Mouse (Mus musculus): ENCODE results near the gene Atp2c2. TPM values are rescaled to one million over a fixed set of nuclear protein-coding genes. Genes with fewer than 3 reads are reported as not detected.

Atp2c2 gene
- polyA plus RNA-seq (2016; fragmentation: Nextera tagmentation; extraction: Ambion mirVana), result 0.33 and 0.55 TPM in 2 replicates

DNA sequence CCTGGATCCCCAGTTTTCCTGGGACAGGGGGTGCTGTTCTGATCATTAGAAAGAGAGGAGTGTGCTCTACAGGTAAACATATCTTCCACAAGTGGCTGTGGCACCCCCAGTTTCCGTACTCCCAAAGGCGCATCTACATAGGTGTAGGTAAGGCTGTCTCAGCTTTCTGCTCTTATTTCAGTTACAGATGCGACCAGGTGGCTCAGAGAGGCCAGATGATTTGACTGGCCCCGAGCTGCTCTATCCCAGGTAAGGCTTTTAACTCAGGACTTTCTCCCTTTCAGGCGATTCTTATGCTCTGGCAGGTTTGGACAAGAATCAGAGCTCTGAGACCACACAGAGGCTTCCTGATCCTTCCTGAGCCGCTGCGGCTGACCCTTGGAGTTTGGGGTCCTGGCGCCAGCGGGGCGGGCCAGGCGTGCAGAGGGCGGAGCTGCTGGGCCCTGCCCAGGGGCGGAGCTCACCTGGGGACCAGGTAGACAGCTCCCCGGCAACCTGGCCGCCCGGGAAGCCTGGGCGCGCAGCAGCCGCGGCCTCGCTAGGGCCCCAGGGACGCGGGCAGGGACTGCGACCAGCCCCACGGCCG, at the start of gene Atp2c2:
Atp2c2 (plus strand) TSS at position 461 of the 586 bp plus-strand sequence.
- H3K27me3 ChIP-seq (replicated peaks), result peaks cover 42% of the 10 kb centered on the region
- H3K4me1 ChIP-seq, result peaks cover 3% of the 10 kb centered on the region; the same call in 1 of the 2 replicates
- no peak for ATAC-seq (ENCODE audit: low FRiP score, low read depth)
- 2% methylated on average over 26 of the region's 26 CpGs for WGBS
- peak within 1 kb of the TSS; percentile 18; the same call in 1 of the 2 replicates for H3K4me2 ChIP-seq (replicated peaks)
- H3K9ac ChIP-seq, result no peak within 1 kb of the TSS
- H3K36me3 ChIP-seq, result no peaks in the 10 kb centered on the region
- H3K4me3 ChIP-seq, result 0 out of 2 replicates have a peak within 1 kb of the TSS, but pooled peaks have one; percentile 11
- H3K9me3 ChIP-seq, result no peaks in the 10 kb centered on the region
- no peak within 1 kb of the TSS for H3K27ac ChIP-seq

DNA sequence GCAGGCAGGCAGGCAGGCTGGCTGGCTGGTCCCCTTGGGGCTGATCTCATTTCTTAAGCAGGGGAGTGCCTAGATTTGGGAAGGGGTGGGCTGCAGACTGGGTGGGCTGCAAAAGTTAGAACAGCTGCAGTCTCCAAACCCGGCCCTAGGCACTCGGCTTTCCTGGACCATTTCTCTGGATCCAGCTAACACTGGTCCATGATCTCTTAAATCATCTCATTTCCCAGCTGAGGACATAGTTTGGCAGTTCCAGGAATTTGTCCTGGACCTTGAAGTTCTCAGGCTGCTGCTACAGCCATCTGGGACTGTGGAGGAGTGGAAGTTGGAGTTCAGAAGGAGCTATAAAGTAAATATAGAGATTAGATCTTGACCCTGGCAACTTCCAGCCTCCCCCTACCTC, 48.5 kb upstream of the Atp2c2 start:
- H3K9ac ChIP-seq, result no peak overlapping the region
- H3K4me2 ChIP-seq (replicated peaks), result no peak overlapping the region
- ATAC-seq (ENCODE audit: low FRiP score, low read depth), result no peak
- 65% methylated on average over 2 of the region's 2 CpGs for WGBS
- H3K9me3 ChIP-seq, result no peaks in the 10 kb centered on the region
- no peak overlapping the region for H3K27ac ChIP-seq
- H3K4me1 ChIP-seq, result peaks cover 7% of the 10 kb centered on the region; the same call in 1 of the 2 replicates
- H3K4me3 ChIP-seq, result no peak overlapping the region
- no peaks in the 10 kb centered on the region for H3K27me3 ChIP-seq (replicated peaks)
- H3K36me3 ChIP-seq, result no peaks in the 10 kb centered on the region

DNA sequence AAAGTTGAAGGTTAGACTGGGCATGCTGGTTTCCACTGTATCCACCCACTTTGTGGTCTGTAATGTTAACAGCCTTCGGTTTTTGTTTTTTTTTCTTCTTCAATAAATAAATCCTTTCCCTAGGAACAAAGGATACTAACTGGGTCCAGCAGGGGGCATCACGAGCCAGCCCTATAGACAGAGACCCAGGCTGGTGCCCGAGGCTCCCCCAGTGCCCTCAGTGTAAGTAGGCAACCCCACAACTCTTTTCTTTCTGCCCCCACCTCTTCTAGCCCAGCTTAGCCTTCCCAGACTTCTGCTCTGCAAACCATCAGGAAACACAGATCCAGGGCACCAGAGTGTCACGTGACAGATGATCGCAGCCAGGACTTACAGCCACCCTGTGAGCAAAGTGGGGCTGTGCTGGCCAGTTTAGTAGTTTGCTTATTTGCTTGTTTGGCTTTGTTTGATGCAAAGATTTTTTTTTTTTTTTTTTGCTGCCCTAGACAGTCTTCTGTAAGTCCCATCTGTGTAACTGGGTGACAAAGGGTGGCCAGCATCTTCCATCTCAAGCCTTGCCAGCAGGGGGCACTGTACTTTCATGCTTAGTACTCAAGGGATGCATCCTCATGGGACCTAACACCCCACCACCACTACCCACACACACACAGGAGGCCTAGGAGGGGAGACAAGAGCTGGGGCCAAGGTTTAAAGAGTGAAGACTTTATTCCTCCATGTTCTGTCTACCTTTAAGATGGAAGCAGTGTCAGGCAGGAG, 42.9 kb upstream of the Atp2c2 start:
- Histone ChIP-seq H3K27me3 (replicated peaks) (no peaks in the 10 kb centered on the region), H3K4me2 (replicated peaks) (no peak overlapping the region), H3K27ac (no peak overlapping the region), H3K9me3 (no peaks in the 10 kb centered on the region), H3K4me1 (peaks cover 15% of the 10 kb centered on the region), H3K36me3 (no peaks in the 10 kb centered on the region), H3K4me3 (no peak overlapping the region), H3K9ac (no peak overlapping the region)
- ATAC-seq (ENCODE audit: low FRiP score, low read depth), result no peak
- 55% methylated on average over 5 of the region's 5 CpGs for WGBS

DNA sequence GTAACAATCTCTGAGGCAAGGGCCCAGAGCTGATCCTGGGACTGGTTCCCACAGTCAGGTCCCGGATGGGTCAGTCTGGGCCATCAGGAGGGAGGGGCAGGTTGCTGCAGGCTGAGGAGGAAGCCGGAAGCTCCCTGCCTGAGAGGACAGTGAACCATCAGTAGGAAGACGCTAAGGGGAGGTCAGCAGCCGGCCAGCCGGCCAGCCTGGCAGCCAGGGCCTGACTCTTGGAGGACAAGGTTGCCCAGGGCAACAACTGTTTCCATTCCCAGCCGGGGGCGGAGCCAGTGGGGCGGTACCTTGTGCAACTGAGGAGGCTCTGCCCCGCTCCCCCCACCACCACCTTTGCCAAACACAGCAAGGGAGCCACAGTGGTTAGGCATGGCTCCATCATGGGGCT, 38.7 kb upstream of the Atp2c2 start:
- Histone ChIP-seq H3K9ac (no peak overlapping the region), H3K27ac (no peak overlapping the region)

DNA sequence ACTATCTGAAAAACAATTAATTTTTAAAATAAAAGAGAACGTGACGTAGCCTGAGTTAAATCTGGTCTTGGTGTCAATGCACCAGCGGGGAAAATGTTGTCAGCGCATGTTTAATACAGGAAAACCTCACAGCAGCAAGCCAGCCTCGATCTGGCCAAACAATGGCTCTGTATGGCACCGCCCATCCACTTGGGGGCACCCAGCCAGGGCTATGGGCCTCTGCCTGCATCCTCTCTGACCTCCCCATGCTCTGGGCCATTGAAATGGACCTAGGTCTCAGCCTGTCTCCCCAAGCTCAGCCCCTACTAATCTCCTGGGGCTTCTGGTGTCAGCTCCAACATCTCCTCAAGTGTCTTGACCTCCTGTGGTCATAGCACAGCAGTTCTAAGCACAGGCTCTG, 37.9 kb upstream of the Atp2c2 start:
- peaks cover 8% of the 10 kb centered on the region for H3K4me1 ChIP-seq
- H3K4me3 ChIP-seq, result no peak overlapping the region
- WGBS, result 72% methylated on average over 6 of the region's 6 CpGs
- H3K9ac ChIP-seq, result no peak overlapping the region
- H3K27ac ChIP-seq, result no peak overlapping the region
- no peaks in the 10 kb centered on the region for H3K9me3 ChIP-seq
- H3K4me2 ChIP-seq (replicated peaks), result no peak overlapping the region
- no peak for ATAC-seq (ENCODE audit: low FRiP score, low read depth)
- peaks cover 6% of the 10 kb centered on the region; the same call in 1 of the 2 replicates for H3K27me3 ChIP-seq (replicated peaks)
- no peaks in the 10 kb centered on the region for H3K36me3 ChIP-seq

More for the DNA sequence above, 38.7 kb upstream of the Atp2c2 start:
- no peak overlapping the region for H3K4me2 ChIP-seq (replicated peaks)
- H3K27me3 ChIP-seq (replicated peaks), result peaks cover 6% of the 10 kb centered on the region; the same call in 1 of the 2 replicates
- no peaks in the 10 kb centered on the region for H3K36me3 ChIP-seq
- peaks cover 8% of the 10 kb centered on the region for H3K4me1 ChIP-seq
- no peaks in the 10 kb centered on the region for H3K9me3 ChIP-seq
- 5% methylated on average over 9 of the region's 9 CpGs for WGBS
- no peak overlapping the region for H3K4me3 ChIP-seq
- ATAC-seq (ENCODE audit: low FRiP score, low read depth), result no peak

DNA sequence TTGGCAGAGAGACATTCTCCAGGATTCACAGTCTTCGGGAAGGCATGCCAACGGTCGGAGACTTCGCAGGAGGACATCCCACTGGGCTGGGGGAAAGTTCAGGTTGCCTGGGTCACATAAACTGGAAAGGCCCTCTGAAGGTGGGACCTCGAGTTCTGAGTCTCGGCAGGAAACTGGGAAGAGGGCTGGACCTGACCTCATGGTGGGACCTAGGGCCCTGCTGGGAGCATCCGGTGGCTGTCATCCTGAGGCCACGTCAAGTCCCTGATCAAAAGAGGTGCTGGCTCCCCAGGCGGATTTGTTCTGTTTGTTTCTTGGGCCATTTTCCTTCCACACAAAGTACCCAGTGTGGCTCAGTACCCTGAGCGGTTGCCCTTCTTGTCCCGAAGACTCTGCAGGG, 36.4 kb upstream of the Atp2c2 start:
- no peak for ATAC-seq (ENCODE audit: low FRiP score, low read depth)
- H3K9ac ChIP-seq, result no peak overlapping the region
- 63% methylated on average over 11 of the region's 11 CpGs for WGBS
- no peak overlapping the region for H3K27ac ChIP-seq
- H3K4me2 ChIP-seq (replicated peaks), result no peak overlapping the region
- no peaks in the 10 kb centered on the region for H3K9me3 ChIP-seq
- H3K4me1 ChIP-seq, result peaks cover 8% of the 10 kb centered on the region
- H3K36me3 ChIP-seq, result no peaks in the 10 kb centered on the region
- H3K4me3 ChIP-seq, result no peak overlapping the region
- peaks cover 13% of the 10 kb centered on the region; the same call in 1 of the 2 replicates for H3K27me3 ChIP-seq (replicated peaks)

DNA sequence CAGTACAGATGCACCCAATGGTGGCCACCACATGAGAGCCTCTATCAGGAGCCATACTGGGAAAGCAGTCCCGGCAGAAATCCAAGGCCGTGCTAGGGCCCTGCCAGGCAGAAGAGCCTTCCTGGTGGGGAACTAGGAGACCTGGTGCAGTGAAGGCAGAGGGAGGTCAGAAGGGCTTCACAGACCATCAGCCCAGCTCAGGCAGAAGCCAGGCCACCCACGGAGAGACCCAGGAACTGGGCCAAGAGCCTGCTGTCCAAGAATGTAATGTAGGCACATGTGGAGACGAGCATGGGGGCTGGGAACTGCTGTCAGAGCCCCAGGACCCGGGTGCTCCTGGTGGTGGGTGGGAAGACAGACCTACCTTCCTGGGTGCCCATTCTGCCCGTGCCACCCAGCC, 34.5 kb upstream of the Atp2c2 start:
- H3K27ac ChIP-seq, result no peak overlapping the region
- WGBS, result 83% methylated on average over 6 of the region's 6 CpGs
- H3K4me1 ChIP-seq, result peaks cover 8% of the 10 kb centered on the region
- H3K9me3 ChIP-seq, result no peaks in the 10 kb centered on the region
- no peak for ATAC-seq (ENCODE audit: low FRiP score, low read depth)
- no peaks in the 10 kb centered on the region for H3K36me3 ChIP-seq
- no peak overlapping the region for H3K4me2 ChIP-seq (replicated peaks)
- peaks cover 13% of the 10 kb centered on the region; the same call in 1 of the 2 replicates for H3K27me3 ChIP-seq (replicated peaks)
- H3K4me3 ChIP-seq, result no peak overlapping the region
- no peak overlapping the region for H3K9ac ChIP-seq

DNA sequence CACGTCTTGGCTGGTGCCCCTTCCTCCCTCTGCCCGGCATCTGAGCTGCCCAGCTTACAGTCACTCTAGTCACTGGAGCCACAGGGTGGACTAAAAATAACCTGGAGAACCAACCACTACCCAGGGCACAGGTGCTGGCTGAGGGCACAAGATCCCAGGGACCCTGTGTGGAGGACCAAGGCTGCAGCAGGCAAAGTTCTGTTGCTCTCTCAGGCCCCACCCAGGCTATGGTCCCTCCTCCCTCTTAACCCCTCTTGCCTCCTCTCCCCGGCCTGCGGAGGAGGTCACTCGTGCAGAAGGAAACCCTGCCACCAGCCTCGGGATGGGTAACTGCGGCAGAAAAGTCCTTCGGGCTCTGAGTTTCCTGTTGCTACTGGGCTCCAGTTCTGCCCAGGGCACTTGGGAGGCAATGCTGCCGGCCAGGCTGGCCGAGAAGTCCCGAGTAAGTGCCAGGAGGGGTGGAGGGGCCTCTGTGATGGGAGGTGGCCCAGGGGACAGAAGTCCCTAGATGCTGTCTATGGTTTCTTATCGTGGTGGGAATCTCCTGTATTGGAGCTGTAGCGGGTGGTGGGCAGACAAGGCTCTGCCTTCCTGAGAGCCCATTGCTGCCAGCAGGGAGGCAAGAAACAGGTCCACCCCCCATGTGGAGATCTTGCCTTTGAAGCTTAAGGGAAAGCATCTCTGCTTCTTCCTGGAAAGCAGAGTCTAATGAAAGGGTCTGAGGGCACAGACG, 33.4 kb upstream of the Atp2c2 start, which contains the start of gene Wfdc1:
Wfdc1 (plus strand) TSS at position 147 of the 733 bp plus-strand sequence.
- no peak within 1 kb of the TSS; the same call in 1 of the 2 replicates for H3K4me2 ChIP-seq (replicated peaks)
- no peaks in the 10 kb centered on the region for H3K36me3 ChIP-seq
- H3K9ac ChIP-seq, result no peak within 1 kb of the TSS
- no peaks in the 10 kb centered on the region for H3K9me3 ChIP-seq
- peaks cover 2% of the 10 kb centered on the region; the same call in 1 of the 2 replicates for H3K4me1 ChIP-seq
- H3K27ac ChIP-seq, result no peak within 1 kb of the TSS
- 21% methylated on average over 14 of the region's 14 CpGs for WGBS
- H3K4me3 ChIP-seq, result no peak within 1 kb of the TSS
- H3K27me3 ChIP-seq (replicated peaks), result peaks cover 13% of the 10 kb centered on the region; the same call in 1 of the 2 replicates
- no peak for ATAC-seq (ENCODE audit: low FRiP score, low read depth)

DNA sequence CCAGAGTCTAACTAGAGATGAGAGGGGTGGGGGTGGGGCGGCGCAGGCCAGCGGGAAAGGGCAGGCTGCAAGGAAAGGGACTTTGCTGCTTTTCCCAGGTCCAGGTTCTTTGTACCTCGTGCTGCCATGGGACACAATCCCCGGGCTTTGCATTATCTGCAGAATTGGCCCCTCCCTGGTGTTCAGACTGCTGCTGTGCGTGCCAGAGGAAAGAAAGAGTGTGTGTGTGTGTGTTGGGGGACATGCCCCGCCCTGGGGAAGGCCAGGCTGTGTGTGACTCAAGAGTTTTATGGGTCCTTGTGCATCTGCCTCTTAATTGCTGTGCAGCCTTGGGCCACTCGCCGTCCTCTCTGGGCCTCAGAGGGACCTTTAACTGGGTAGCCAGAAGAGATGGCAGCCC, 31.4 kb upstream of the Atp2c2 start:
- Histone ChIP-seq H3K36me3 (no peaks in the 10 kb centered on the region), H3K4me3 (no peak overlapping the region), H3K4me2 (replicated peaks) (no peak overlapping the region), H3K27ac (no peak overlapping the region), H3K4me1 (no peaks in the 10 kb centered on the region), H3K9ac (no peak overlapping the region), H3K9me3 (no peaks in the 10 kb centered on the region), H3K27me3 (replicated peaks) (peaks cover 13% of the 10 kb centered on the region; the same call in 1 of the 2 replicates)
- WGBS, result 54% methylated on average over 9 of the region's 9 CpGs
- no peak for ATAC-seq (ENCODE audit: low FRiP score, low read depth)

DNA sequence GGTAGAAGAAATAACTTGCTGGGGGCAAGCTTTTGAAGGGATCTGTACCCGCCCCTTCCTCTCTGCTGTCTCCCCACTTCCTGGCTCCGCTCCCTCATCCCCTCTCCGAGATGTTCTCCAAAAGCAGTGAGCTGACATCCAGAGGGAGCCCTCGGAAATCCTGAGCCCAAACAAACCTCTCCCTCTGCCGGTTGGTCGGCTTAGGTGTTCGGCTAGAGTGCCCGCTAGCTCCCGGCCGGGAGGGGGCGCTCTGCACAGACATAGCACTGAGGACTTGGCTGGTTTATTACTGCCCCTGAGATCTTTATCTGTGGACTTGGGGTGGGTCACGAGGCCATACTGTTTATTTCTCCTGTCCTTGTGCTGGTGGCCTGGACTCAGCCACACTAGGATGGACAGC, 30.5 kb upstream of the Atp2c2 start:
- ATAC-seq (ENCODE audit: low FRiP score, low read depth), result no peak
- Histone ChIP-seq H3K27me3 (replicated peaks) (peaks cover 13% of the 10 kb centered on the region; the same call in 1 of the 2 replicates), H3K36me3 (no peaks in the 10 kb centered on the region), H3K27ac (no peak overlapping the region), H3K9ac (no peak overlapping the region), H3K4me3 (no peak overlapping the region), H3K9me3 (peaks cover 3% of the 10 kb centered on the region; the same call in 1 of the 2 replicates), H3K4me2 (replicated peaks) (no peak overlapping the region), H3K4me1 (no peaks in the 10 kb centered on the region)
- WGBS, result 65% methylated on average over 12 of the region's 12 CpGs

DNA sequence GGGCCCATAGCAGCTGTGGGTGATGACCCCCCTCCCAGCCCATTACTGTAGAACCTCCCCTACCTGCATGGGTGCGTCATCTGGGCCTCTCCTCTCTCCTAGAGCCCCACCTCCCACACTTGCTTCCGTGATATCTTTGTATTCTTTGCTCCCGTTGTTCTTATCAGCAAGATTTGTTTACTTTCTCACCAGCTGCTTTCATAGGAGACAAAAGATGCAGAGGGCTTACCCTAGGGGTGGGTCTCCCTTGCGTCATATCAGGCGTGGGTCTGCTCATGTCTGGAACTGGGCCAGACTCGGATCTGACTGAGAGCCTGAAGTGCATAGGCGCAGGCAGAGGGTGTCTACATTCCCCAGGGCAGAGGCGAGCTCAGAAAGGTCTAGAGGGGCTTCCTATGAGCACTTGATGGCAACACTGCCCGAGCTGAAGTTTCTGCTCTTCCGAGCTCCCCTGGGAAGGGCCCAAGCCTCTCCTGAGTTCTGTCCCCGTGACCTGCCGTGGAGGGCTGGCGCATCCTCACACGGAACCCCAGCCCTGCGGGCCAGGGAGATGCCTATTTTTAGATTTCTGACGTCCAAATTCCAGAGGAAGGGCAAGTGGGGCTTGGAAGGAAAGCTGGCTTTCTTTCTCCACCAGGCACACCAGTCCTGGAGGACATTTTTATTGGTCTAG, 29.3 kb upstream of the Atp2c2 start:
- Histone ChIP-seq H3K9me3 (peaks cover 3% of the 10 kb centered on the region; the same call in 1 of the 2 replicates), H3K36me3 (no peaks in the 10 kb centered on the region), H3K27me3 (replicated peaks) (peaks cover 9% of the 10 kb centered on the region; the same call in 1 of the 2 replicates), H3K4me3 (no peak overlapping the region), H3K27ac (no peak overlapping the region), H3K4me2 (replicated peaks) (no peak overlapping the region), H3K4me1 (no peaks in the 10 kb centered on the region), H3K9ac (no peak overlapping the region)
- WGBS, result 76% methylated on average over 16 of the region's 16 CpGs
- no peak for ATAC-seq (ENCODE audit: low FRiP score, low read depth)

Data from neural tube, embryonic 12.5 days (tissue).